ENCODE assay signal across 18 mouse cellular contexts in the genomic region with DNA sequence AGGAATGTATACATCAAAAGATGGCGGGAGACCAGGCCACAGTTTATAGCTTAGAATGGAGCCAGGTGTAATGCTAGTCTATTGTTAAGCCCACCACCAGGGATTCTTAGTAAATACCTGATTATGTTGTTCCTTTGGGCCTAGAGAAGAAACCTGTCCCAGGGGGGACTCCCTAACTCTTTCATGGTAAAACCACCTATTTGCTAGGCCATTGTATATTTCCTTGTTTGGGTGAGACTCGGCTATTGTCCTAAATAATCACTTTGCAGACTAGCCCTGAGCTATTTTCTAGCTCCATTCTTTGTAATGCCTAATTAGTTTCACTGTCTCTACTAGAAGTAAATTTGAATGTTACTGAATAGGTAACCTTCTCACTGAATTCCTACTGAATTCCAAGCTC. TPM values are rescaled to one million over a fixed set of nuclear protein-coding genes. Genes with fewer than 3 reads are reported as not detected.
DNase-seq lines count a peak whose midpoint lies in the region; TF ChIP-seq lines count a peak whose summit lies in the region.
"Not testable (repeated sequence)": the region's sequence is repeated elsewhere in the genome, so short reads cannot be mapped to it uniquely, and the experiment has no call there.
"Had no signal": no experiment of that assay in that cellular context is flagged by ENCODE, and none has a peak within 500 bp of the region (broad histone marks: within the 10 kb centered on the region; RNA-seq: fewer than 3 reads in every experiment).

No protein-coding gene starts in this region.

- TF ChIP-seq EP300 in ES-Bruce4 (IDR thresholded peaks at IDR 0.05; ENCODE audit: insufficient read depth, low read depth, low read length): not testable (repeated sequence)

- H3K9me3 ChIP-seq in ES-Bruce4 (replicated peaks; ENCODE audit: control insufficient read depth, insufficient read depth, low read length, poor library complexity, severe bottlenecking); ES-E14 (ENCODE audit: control insufficient read depth, insufficient read depth, low read depth, low read length): not testable (repeated sequence)

- not testable (repeated sequence) for H3K27me3 ChIP-seq in ES-Bruce4 (ENCODE audit: control insufficient read depth, insufficient read depth, low read length, poor library complexity, severe bottlenecking)

- not testable (repeated sequence) for H3K4me3 ChIP-seq in ES-Bruce4 (ENCODE audit: low read depth, low read length); ES-E14 (ENCODE audit: insufficient read depth in 1 of 2, low read depth in 1 of 2, low read length in 2 of 2, poor library complexity in 1 of 2, severe bottlenecking in 1 of 2)

- peak; percentile 79 for DNase-seq in ES-CJ7 (ENCODE audit: low read depth, low spot score)
- peak; percentile 63 for DNase-seq in ES-E14 (ENCODE audit: low read depth, low spot score)
- DNase-seq in R1 (ENCODE audit: low read depth, low spot score): peak; percentile 93
- DNase-seq in WW6 (ENCODE audit: low read depth, low spot score): peak; percentile 7
- peak; percentile 89 for DNase-seq in ZHBTc4 (ENCODE audit: low read depth, low spot score)

- H3K9ac ChIP-seq in ES-Bruce4 (ENCODE audit: low read depth, poor library complexity, severe bottlenecking): 0 out of 2 replicates have a peak overlapping the region, but pooled peaks have one; percentile 35
- not testable (repeated sequence) for H3K9ac ChIP-seq in ES-E14 (ENCODE audit: insufficient read depth, low read depth, low read length, poor library complexity, severe bottlenecking)

- H3K36me3 ChIP-seq in ES-Bruce4 (ENCODE audit: control insufficient read depth, insufficient read depth, low read length, poor library complexity, severe bottlenecking); ES-E14 (ENCODE audit: control insufficient read depth, insufficient read depth, low read length, poor library complexity, severe bottlenecking): not testable (repeated sequence)

- in situ Hi-C loops in ES-E14 (cut with MboI; ENCODE audit: low sequenced_read_pairs in 2 of 2, unreplicated experiment in 2 of 2): not testable (repeated sequence)

- H3K27ac ChIP-seq in ES-Bruce4 (ENCODE audit: insufficient read depth, low read length) (peak overlapping the region; percentile 98), ES-E14 (ENCODE audit: insufficient read depth, low read depth, low read length, poor library complexity, severe bottlenecking) (peak overlapping the region; percentile 99; the same call in 1 of the 2 replicates)

- not testable (repeated sequence) for TF ChIP-seq POLR2A in ES-Bruce4 (IDR thresholded peaks at IDR 0.05; ENCODE audit: insufficient read depth, low read length)

- TF ChIP-seq CTCF in ES-Bruce4 (IDR thresholded peaks at IDR 0.05; ENCODE audit: low read depth, low read length): not testable (repeated sequence)

- not testable (repeated sequence) for H3K4me1 ChIP-seq in ES-Bruce4 (ENCODE audit: control insufficient read depth, insufficient read depth, low read length); ES-E14 (ENCODE audit: control insufficient read depth in 2 of 2, insufficient read depth in 2 of 2, low read length in 2 of 2, poor library complexity in 1 of 2)

RNA-seq across cellular contexts. Expression of a gene that starts 9.7 kb away (rescaled TPM):
- 74.8 and 77.0 TPM in 2 replicates for polyA plus RNA-seq in ES-Bruce4 (2011; ENCODE audit: insufficient read depth, insufficient read length, low read depth, missing spikeins)
- total RNA-seq in ES-E14 (2012; rRNA removed): 9.1 and 11.6 TPM in 2 replicates
- total RNA-seq: G1E, MEL had no signal
- polyA plus RNA-seq: activated CD4-positive, CD25-positive, alpha-beta regulatory T cell, adult 4 months; CD4-positive, CD25-positive, alpha-beta regulatory T cell, adult 4 months; G1E had no signal

RNA-seq across cellular contexts. Expression of a gene that starts 21.8 kb away (rescaled TPM):
- 163 and 187 TPM in 2 replicates for polyA plus RNA-seq in ES-Bruce4 (2011; ENCODE audit: insufficient read depth, insufficient read length, low read depth, missing spikeins)
- 7.1 and 7.9 TPM in 2 replicates for total RNA-seq in ES-E14 (2012; rRNA removed)
- total RNA-seq: G1E had no signal

RNA-seq across cellular contexts. Expression of a gene that starts 26.9 kb away (rescaled TPM):
- polyA plus RNA-seq in ES-Bruce4 (2011; ENCODE audit: insufficient read depth, insufficient read length, low read depth, missing spikeins): 24.6 and 31.6 TPM in 2 replicates
- 0.74 TPM in 1 of 2 replicates, not detected in the other for total RNA-seq in ES-E14 (2012; rRNA removed)
- total RNA-seq: adrenal gland, adult 2 months; adrenal gland, postnatal 25 days; adrenal gland, postnatal 36 days; CH12.LX; G1E; MEL had no signal
- polyA plus RNA-seq: activated CD4-positive, CD25-positive, alpha-beta regulatory T cell, adult 4 months; brain, embryonic 14.5 days; C2C12; CD4-positive, CD25-positive, alpha-beta regulatory T cell, adult 4 months; cerebellum, adult 2 months; G1E; Patski had no signal

RNA-seq across cellular contexts. Expression of a gene that starts 48.7 kb away (rescaled TPM):
- polyA plus RNA-seq in ES-Bruce4 (2011; ENCODE audit: insufficient read depth, insufficient read length, low read depth, missing spikeins): 14.0 and 15.1 TPM in 2 replicates
- total RNA-seq in ES-E14 (2012; rRNA removed): 4.1 and 4.3 TPM in 2 replicates
- total RNA-seq: G1E had no signal
- polyA plus RNA-seq: G1E had no signal

RNA-seq across cellular contexts. Expression of a gene that starts 52.4 kb away (rescaled TPM):
- 27.1 and 27.8 TPM in 2 replicates for polyA plus RNA-seq in ES-Bruce4 (2011; ENCODE audit: insufficient read depth, insufficient read length, low read depth, missing spikeins)
- total RNA-seq in ES-E14 (2012; rRNA removed): 0.98 and 1.3 TPM in 2 replicates
- total RNA-seq: MEL had no signal
- polyA plus RNA-seq: activated CD4-positive, CD25-positive, alpha-beta regulatory T cell, adult 4 months; C2C12; CD4-positive, CD25-positive, alpha-beta regulatory T cell, adult 4 months; G1E had no signal

Comparison
In these comparisons a context has a peak if more than half of its experiments do, and no peak if none do; other contexts are left out.
1. DNase-seq: peak in every context shown above with its lines; median percentile 93 in R1; 89 in ZHBTc4; 79 in ES-CJ7; 63 in ES-E14; 7 in WW6.